Mouse (Mus musculus) ovary, postnatal 10 days (tissue): ENCODE results near the gene Atp10a.

Experiments
- DNase-seq: peaks from one replicate; pipeline ENCODE4 v3.0.0; 2022; ENCODE audit warnings: low spot score

Atp10a gene

GRCm38 (mm10) chr7:58690069-58690923, 34.3 kb downstream of the Atp10a start:
- DNase-seq, result no peak

- DNase-seq, result no peak
Observed at GRCm38 (mm10) chr7:58690997-58691596, 35.1 kb downstream of the Atp10a start.

- DNase-seq, result no peak
Observed at GRCm38 (mm10) chr7:58692704-58693103, 36.7 kb downstream of the Atp10a start.

- DNase-seq, result no peak
Observed at GRCm38 (mm10) chr7:58693342-58693741, 37.4 kb downstream of the Atp10a start.

- DNase-seq, result no peak
Observed at GRCm38 (mm10) chr7:58695661-58696060, 39.7 kb downstream of the Atp10a start.

GRCm38 (mm10) chr7:58697092-58697491, 41.1 kb downstream of the Atp10a start:
- no peak for DNase-seq

- no peak for DNase-seq
Observed at GRCm38 (mm10) chr7:58698738-58699442, 42.9 kb downstream of the Atp10a start.

GRCm38 (mm10) chr7:58701311-58701710, 45.3 kb downstream of the Atp10a start:
- no peak for DNase-seq

- DNase-seq, result no peak
Observed at GRCm38 (mm10) chr7:58705158-58705557, 49.2 kb downstream of the Atp10a start.

- no peak for DNase-seq
Observed at GRCm38 (mm10) chr7:58709306-58709705, 53.3 kb downstream of the Atp10a start.

- DNase-seq, result no peak
Observed at GRCm38 (mm10) chr7:58710312-58710711, 54.3 kb downstream of the Atp10a start.

GRCm38 (mm10) chr7:58711811-58712210, 55.8 kb downstream of the Atp10a start:
- no peak for DNase-seq

- no peak for DNase-seq
Observed at GRCm38 (mm10) chr7:58715576-58716144, 59.7 kb downstream of the Atp10a start.

- DNase-seq, result no peak
Observed at GRCm38 (mm10) chr7:58716626-58717025, 60.7 kb downstream of the Atp10a start.

GRCm38 (mm10) chr7:58718556-58718955, 62.6 kb downstream of the Atp10a start:
- no peak for DNase-seq

- DNase-seq, result no peak
Observed at GRCm38 (mm10) chr7:58719218-58719938, 63.4 kb downstream of the Atp10a start.

- no peak for DNase-seq
Observed at GRCm38 (mm10) chr7:58722250-58722649, 66.3 kb downstream of the Atp10a start.

- no peak for DNase-seq
Observed at GRCm38 (mm10) chr7:58730201-58730600, 74.2 kb downstream of the Atp10a start.

- DNase-seq, result no peak
Observed at GRCm38 (mm10) chr7:58730831-58731230, 74.9 kb downstream of the Atp10a start.

- DNase-seq, result no peak
Observed at GRCm38 (mm10) chr7:58732406-58732805, 76.4 kb downstream of the Atp10a start.

GRCm38 (mm10) chr7:58733490-58733901, 77.5 kb downstream of the Atp10a start:
- no peak for DNase-seq
